Mouse (Mus musculus) gonadal fat pad, adult 2 months (tissue): ENCODE measurements at regions not wholly inside any gene's neighbourhood (a gene's known extent, or its start where the extent isn't known, plus 50 kb on each side); places are given as distances from the start of the nearest gene placed in this dataset.

Source experiments
- DNase-seq: peaks from one replicate; pipeline ENCODE4 v3.0.0-alpha.2; 2012; ENCODE audit warnings: low read depth

DNA sequence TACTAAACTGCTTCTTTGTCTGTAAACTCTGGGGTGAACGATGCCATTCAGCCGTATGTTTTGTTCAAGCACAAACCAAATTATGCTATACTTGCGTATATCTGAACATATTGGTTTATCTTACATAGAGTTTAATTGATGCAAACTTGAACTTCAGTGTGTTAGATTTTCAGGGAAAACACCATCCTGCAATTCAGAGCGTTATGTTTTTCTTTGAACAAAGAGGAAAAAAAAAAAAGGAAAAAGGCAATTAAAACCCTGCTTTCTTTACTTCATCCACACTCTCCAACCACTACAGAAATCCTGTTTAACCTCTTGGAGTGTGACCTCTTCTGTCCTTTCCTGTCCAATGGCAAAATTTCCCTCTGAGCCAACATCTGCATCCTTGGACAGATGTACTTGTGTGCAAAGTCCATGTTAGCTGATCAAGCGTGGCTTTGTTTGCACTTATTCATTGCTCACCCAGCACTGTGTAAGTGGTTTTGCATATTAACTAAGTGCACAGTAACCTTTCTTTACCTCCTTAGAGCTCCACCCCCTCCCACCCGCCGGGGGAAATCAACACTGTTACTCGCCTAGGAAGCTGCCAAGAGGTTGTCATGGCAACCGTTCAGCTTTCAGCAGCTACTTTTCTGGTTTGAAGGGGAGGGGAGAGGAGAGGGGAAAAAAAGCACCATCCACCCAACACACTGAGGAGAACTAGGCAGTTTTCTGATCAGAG, 174.4 kb upstream of the Klf12 start:
- no peak for DNase-seq

DNA sequence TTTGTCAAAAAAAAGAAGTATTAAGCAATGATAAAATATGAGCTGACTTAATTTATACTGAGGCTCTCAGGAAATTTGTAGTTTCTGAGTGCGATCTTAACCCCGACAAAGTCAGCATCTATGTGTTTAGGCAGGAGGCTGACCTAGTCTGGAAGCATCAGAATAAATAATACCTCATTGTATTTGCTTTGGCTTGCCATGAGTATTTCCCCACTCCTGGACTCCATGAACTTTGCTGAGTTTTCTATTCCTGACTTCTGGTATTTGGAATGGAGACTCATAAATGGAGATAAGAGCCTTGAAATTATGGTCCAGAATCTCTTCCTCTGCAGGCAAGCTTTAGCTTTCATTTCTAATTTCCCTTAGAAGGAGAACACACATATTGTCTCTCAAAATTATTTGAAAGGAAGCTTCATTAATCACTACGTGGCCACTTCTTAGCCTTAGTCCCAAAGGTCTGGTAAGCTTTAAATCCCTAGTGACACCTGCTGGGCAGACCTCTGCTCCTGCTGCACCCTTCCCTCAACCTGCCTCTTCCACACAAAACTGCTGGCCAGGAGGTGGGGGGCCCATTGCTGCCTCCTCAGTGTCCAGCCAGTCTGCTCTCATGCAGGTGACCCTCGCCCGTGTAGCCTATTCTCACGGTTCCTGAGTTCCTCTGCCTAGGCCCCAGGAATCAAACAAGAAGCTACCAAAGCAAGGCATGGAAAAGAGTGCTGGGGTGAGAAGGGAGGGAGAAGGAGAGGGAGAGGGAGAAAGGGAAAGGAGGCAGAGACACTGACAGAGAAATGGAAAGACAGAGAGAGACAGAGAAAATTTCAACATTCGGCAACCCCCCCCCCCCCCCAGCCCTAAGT, 173.6 kb upstream of the Klf12 start:
- no peak for DNase-seq

DNA sequence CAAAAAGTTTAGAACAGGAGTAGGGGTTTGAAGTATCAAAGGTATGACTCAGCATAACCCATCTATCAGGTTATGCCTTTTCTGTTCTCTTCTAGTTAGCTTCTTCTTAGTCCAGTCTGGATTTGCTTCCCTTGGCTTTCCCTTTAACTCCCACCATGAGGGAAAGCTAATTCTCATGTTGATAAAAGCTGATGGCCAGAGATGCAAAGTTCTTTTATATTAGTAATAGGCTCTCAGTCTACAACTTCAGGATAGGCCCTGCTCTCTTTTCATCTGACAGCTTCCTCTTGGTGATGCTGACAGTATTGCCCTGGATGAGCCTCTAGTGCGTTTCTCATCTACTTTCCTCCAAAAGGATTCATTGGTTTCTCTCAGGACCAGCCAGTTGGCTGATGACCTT, 161.7 kb upstream of the Klf12 start:
- DNase-seq = no peak

GRCm38 (mm10) chr14:100444848-100445247, 160.4 kb upstream of the Klf12 start:
- DNase-seq = no peak

DNA sequence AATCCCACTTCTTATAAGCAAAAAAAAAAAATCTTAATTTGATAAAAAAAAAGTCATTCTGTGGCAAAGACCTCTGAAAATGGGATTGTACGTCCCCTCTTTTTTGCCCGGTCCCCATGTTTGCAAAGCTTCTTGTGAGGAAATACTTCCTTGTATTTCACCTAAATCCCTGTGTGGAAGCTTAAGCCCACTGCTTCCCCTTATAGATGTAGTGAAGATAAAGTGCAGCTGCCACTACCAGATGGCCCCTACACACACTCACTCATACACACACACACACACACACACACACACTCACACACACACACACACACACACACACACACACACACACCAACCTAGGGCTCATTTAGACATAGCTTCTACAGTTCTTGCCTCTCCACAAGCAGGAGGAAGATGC, 159.6 kb upstream of the Klf12 start:
- no peak for DNase-seq

- DNase-seq = no peak
Observed at GRCm38 (mm10) chr14:100437552-100437951, 153.1 kb upstream of the Klf12 start.

- DNase-seq = no peak
Observed at GRCm38 (mm10) chr14:100429662-100430061, 145.2 kb upstream of the Klf12 start.

DNA sequence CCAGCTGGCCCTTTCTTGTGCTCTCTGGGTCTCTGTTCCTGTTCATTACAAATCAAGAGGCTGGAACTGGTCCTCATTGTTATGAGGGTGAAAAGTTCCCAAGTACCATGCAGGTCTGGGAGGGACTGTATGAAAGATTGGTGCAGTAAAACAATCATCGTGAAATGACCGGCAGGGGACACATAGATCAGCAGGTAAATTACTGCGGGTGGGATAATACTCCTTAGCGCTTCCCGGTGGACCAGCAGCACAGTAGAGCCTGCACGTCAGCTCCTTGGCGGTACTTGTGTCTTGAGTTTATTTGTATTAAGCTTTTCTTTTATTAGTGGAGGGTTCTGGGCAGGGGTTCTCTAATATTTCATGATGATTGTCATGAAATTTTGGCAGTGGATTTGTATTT, 141.9 kb upstream of the Klf12 start:
- no peak for DNase-seq

GRCm38 (mm10) chr14:100423790-100424189, 139.3 kb upstream of the Klf12 start:
- no peak for DNase-seq

DNA sequence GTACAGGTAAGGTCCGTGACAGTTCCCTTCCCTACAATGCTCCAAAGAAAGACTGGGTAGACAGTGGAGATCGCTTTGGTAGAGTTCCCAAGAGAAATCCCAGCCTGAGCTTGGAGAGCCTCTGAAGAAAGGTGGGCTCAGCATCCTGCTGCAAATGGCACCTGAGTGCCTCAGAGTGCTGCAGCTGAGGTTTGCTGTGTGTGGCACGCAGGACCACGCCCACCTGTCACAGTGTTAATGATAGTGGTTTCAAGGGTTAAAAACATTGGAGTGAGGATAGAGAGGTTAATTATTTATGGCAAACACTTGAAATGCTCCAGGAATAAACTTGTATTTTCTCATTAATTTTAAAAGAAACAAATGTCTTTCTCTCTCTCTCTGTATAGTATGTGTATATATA, 137.2 kb upstream of the Klf12 start:
- DNase-seq = no peak

GRCm38 (mm10) chr14:100415099-100415498, 130.6 kb upstream of the Klf12 start:
- DNase-seq = no peak

GRCm38 (mm10) chr14:100412211-100412610, 127.7 kb upstream of the Klf12 start:
- no peak for DNase-seq

DNA sequence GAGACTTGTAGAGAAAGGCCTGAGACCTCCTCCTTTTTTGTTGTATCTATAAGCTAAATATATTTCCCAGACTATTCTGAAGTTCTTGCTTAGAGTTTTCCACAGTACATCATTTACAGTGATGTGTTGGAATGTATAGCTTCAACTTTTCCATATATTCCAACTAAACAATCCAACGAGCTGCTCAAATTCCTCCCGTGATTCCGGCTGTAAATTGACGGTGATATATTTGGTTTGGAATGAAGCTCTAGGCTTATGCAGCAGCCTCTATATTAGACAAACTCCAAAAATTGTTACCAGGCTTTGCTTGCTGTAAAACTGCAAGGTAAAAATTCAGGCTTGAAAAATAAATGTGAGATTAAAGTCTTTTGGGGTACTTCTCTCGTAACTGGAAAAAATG, 112.7 kb upstream of the Klf12 start:
- DNase-seq = no peak

DNA sequence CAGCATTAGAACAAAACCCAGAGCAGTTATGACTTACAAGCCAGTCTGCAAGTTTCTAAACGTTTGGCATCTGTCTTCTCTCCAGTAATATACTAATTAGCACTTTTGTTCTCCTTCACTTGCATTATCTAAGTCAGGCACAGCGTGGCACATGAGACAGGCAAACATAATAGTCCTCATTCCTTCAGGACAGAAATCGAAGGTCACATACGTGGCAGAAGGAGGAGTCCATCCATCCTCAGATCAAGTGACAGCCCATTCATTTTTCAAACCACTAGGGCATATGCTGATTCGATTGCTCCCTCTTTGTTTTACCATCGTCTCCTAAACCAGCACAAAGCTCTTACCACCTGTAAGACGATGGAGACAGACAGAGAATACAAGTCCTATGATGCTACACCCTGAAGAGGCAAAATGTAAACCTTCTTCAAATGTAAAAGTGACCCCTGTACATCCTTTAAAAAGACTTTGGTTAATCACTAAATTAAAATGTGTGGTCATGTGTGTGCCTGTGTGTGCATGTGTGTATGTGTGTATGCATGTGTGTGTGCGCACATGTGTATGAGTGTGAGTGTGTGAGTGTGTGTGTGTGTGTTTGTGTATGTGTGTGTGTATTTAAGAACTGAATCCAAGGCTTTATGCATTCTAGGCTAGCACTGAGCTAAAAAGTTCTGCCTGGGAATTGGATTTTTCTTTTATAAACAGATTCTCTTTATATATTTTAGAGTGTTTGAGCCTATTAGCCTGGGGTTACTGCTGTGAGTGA, 90.9 kb upstream of the Klf12 start:
- DNase-seq = no peak

DNA sequence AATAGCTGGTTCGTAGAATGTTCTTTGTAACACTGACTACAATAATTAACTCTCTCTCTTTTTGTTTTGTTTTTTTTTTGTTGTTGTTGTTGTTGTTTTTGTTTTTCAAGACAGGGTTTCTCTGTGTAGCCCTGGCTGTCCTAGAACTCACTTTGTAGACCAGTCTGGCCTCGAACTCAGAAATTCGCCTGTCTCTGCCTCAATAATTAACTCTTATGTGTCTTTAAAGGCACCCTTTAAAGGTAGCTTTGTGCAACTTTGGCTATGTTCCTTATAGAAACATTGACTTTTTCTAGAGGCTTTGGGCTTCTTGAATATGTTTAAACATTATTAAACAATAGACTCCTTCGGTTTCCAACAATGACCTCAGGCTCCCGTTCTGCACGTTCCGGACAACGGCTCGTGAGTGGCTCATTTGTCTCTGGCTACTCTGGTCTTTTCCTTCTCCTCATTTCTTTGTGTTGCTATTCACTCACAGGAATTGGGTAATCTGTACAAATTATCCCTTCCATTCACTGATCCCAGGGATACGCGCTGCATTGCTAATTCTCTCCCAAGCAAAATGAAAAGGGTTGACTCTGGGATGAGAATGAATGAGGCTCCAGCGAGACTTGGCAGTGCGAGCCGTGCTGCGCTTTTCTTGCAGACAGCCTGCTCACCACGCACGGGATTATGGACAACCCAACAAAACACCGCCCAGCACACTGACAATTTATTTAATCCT, 90.2 kb upstream of the Klf12 start:
- DNase-seq = no peak

GRCm38 (mm10) chr14:100366234-100366864, 81.9 kb upstream of the Klf12 start:
- no peak for DNase-seq

GRCm38 (mm10) chr14:100362786-100363185, 78.3 kb upstream of the Klf12 start:
- no peak for DNase-seq

DNA sequence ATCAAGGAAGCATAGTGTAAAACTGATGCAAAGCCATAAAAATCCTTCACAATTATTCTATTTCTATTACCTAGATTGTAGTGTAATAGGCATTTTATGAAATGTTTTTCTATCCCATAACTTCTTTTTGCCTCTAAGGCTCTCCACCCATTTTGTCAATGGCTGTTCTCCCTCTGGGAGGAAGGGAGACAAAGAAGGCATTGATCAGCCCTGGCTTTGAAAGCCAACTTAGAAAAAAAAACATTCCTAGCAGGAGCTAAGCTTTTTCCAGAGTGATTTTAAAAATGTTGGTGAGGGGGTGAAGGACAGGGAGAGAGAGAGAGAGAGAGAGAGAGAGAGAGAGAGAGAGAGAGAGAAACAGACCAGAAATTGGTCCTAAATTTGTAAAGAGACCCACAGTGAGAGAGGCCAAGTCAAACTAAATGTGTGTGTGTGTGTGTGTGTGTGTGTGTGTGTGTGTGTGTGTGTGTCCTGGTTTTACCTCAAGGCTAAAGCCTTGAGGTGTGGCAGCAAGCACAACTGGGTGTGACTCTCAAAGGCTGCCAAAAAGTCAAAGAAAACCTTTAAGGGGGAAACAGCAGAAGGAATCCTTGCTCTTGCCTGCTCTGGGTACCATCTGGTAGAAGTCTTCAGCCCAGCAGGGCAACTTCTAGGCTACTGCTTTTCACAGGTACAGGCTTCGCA, 77.0 kb upstream of the Klf12 start:
- no peak for DNase-seq

GRCm38 (mm10) chr14:100359881-100360280, 75.4 kb upstream of the Klf12 start:
- DNase-seq = no peak

DNA sequence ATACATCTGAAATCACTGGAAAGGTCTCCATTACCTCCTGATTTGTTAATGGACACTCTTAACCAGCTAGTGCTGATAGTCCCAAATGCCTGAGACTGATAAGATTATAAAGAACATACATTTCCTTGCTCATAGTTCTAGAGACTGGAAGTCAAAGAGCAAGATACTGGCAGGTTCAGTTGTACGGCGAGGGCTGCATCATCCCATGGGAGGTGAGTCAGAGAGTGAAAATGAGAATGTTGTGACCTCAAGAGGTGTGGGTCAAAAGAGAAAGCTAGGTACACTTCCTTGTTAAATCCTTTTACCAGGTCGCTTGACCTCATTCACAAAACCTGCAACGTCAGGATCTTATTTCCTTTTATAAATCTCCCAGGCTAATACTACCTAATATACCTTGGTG, 72.7 kb upstream of the Klf12 start:
- DNase-seq = no peak

DNA sequence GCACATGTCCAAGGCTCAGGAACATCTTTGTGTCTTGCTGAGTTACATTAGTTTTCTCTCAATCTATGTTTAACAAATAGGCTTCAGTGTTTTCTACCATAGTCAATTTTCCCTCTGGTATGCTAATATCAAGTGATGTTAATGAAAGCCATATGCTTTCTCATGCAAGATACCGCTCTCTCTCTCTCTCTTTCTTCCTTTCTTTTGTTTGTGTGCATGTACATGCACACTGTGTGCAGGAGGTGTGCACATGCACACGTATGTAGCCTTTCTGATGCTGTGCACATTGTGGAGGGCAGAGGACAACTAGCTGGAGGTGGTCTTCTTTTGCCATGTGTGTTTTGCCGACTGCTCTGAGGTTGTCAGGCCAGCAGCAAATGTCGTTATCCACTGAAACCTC, 69.0 kb upstream of the Klf12 start:
- DNase-seq = no peak
